Mouse (Mus musculus): Measurements from ENCODE around the gene Aff3.

Aff3 gene

DNA sequence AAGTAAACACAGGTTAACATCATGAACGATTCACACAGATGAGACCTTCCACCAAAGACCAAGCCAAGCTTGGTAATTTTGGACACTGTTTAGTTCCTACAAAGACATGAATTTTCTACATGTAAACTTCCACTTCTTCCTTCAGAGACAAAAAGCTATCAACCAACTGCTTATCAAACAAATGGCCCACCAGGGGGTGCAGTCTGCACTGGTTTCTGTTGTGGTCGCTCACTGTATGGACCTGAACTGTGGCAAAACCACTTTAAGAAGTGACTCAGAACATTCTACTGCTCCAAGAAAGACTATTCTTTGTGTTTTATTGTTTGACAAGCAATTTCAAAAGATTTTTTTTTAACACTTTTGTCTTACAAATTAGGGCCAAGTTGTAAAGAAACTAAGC lies 271.8 kb downstream of the Aff3 start:
- peak; percentile 78 for DNase-seq (ENCODE audit: low read depth)

DNA sequence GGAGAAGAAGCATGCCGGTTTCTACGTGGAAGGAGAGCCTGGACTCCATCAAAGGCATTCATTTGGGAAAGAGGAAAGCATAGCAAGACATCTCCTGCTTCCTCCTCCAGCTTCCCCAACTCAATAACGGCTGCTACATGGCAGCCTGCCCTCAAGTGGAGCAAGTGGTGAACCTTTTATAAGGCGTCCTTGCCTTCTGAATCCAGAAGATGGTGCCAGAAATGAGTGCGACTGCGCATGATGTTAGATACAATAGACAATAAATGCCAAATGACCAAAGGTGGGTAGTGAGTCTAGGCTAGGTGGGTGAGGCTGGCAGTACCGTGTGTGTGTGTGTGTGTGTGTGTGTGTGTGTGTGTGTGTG lies 273.9 kb downstream of the Aff3 start:
- no peak for DNase-seq (ENCODE audit: low read depth)

GRCm38 (mm10) chr1:38390235-38390885 lies 274.4 kb downstream of the Aff3 start:
- DNase-seq (ENCODE audit: low read depth): no peak

DNA sequence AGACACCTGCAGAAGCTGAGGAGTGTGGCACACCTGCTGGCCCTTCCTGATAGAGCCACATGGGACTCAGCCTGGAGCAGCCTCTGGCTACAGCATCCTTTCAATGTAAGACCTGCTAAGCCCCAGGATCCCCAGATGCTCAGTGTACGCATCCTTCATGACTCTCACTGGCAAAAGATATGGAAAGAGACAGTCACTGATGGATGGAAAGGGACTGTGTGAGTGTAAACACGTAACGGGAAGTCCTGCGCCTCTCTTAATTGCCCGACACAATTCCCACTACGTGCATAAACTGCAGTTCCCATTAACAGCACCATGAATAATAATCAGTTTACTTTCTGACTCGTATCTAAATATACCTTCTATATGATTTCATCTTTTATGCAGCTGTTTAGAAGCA lies 275.2 kb downstream of the Aff3 start:
- DNase-seq (ENCODE audit: low read depth): no peak

DNA sequence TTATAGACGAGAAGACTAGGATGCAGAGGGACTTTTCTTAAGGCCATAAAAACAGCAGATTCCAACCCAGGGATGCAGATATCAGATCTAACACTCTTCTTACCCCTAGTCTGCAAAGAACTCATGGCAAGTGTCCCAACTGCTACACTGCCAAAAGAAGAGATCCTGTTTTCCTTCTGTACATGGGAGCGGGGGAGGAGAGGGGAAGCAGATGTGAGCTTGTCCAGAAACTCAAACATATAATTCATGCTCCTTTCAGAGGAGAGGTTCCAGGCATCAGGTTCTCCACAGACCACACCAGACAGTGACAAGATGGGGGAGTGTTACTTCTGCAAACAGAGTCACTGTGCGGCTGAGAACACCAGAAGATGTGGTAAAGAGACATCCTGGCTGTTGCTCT lies 276.3 kb downstream of the Aff3 start:
- no peak for DNase-seq (ENCODE audit: low read depth)

DNA sequence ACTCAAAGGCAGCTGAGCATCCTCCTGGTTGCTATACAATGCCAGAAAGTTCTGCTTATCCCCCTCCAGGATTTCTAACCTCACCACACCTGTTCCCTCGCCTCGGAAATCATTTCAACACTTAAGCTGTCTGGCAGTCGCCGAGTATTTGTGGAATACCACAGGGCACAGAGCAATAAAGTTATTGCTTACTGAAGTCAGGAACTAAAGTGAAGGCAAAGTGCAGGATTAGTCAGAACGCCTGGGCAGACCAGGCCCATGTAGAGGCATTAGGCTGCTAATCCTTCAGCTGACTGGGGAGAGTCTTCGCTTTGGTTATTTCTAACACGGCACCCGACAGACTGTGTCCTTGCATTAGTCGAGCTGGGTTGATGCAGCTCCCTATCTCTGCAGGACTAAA lies 277.3 kb downstream of the Aff3 start:
- no peak for DNase-seq (ENCODE audit: low read depth)

- no peak for DNase-seq (ENCODE audit: low read depth)
Measured at GRCm38 (mm10) chr1:38384457-38385121, 280.2 kb downstream of the Aff3 start.

DNA sequence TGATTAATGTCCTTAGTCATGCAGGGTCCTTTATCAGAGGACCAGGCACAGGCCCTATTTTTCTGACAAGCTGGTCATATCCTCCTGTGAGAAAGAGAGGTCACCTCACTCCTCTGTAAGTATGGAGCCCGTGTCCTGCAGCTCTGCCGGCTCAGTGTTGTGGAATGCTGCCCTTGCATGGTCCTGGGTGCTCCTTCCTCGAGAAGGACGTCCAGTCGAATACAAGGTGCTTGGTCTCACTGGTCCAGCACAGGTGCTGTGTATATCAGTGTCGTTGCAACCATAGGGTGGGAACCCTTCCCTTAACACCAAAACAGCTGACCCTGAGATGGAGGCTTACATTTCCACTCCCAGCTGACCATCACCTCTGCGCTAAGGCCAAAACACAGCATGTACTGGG lies 280.7 kb downstream of the Aff3 start:
- DNase-seq (ENCODE audit: low read depth): no peak

- no peak for DNase-seq (ENCODE audit: low read depth)
Measured at GRCm38 (mm10) chr1:38382683-38383082, 282.1 kb downstream of the Aff3 start.

DNA sequence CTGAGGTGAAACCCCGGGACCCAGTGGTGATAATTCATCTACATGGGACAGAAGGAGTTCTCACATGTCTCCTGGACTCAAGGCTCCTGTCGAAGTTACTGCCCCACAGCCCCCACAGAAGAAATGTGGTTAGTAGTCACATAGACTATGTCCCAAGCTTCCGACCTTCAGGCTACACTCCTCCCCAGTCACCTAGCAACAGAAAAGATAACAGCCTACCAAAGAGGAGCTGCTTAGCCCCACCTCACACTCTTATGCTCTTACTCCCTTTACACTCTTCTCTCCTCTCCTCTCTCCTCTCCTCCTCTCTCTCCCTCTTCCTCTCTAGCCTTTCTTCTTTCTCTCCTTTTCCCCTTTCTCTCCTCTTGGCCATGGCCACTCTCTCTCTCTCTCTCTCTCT lies 286.8 kb downstream of the Aff3 start:
- no peak for DNase-seq (ENCODE audit: low read depth)

GRCm38 (mm10) chr1:38369166-38369565 lies 295.6 kb downstream of the Aff3 start:
- no peak for DNase-seq (ENCODE audit: low read depth)

DNA sequence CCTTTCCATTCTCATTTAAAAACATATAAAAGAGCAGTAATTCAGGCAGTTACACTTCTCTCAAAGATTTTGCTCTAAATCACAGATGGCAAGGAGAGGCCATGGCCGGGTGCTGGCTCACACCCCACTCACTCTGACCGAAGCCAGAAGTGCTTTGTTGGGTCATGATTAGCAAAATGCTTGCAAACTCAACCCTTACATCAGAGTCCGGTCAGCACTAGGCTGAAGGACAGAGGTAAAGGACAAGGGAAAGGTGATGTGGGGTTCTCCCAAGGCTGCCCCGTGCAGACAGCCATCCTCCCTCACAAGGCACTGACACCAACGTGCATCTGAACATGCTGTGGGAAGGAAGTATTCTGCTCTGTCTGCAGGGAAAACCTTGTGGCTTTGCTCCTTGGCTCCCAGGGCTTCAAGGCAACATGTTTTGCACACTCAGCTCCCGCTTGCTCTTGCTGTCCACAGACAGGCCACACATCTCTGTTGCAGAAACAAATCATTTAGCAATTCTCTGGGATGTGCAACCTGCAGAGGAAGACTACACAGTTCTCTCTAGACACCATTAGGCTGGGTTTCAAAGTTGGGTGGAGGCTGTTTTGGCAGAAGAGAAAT lies 296.6 kb downstream of the Aff3 start:
- DNase-seq (ENCODE audit: low read depth): no peak

DNA sequence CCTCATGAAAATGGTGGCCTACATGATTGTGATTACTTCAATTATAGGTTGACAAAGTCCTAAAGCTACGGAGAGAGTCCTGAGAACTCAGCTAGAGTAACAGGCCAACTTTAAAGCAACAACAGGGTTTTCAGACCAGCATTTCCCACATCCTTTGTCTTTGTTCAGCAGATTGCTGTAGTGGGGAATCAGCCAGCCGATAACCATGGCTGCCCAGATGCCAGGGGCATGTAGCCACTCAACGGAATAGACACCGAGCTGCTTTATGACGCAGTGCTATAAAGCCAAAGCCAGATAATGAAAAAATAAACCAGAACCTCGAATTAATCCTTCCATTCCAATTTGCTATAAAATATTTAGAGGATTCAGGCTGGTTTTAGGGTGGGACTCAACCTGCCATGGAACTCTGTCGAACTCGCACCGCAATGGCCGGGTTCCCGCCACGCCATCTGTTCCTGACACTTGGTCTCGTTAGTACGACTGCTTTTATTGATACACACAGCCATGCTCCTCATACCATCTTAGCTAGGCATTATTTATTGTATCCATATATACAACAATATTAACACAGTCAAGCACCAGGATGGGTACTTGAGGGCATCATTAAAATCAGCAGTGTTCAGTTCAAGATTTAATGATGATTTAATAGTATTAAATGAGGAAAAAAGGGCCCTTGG lies 297.2 kb downstream of the Aff3 start:
- DNase-seq (ENCODE audit: low read depth): no peak

- DNase-seq (ENCODE audit: low read depth): no peak
Measured at GRCm38 (mm10) chr1:38363856-38364255, 300.9 kb downstream of the Aff3 start.

GRCm38 (mm10) chr1:38362275-38362674 lies 302.5 kb downstream of the Aff3 start:
- DNase-seq (ENCODE audit: low read depth): no peak

- DNase-seq (ENCODE audit: low read depth): peak; percentile 49
Measured at GRCm38 (mm10) chr1:38358797-38359349, 305.9 kb downstream of the Aff3 start.

GRCm38 (mm10) chr1:38357933-38358796 lies 306.6 kb downstream of the Aff3 start:
- DNase-seq (ENCODE audit: low read depth): peak; percentile 88

DNA sequence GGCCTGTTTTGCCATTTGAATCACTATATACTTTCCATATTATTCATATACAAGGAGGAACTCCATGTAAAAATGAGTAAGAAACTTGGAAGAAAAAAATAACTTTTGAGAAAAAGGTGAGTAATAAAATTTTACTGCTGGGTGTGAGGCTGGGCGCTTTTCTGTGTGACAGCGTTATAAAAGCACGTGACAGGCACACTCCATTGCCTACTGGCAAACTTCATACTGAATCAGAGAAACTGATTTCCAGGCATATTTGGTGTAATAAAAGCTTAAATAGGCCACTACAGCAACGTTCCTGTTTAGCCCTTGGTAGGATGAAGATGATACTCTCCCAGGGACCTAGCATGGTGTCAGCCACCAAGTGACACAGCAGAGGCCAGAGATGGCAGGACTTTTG lies 310.2 kb downstream of the Aff3 start:
- DNase-seq (ENCODE audit: low read depth): no peak

DNA sequence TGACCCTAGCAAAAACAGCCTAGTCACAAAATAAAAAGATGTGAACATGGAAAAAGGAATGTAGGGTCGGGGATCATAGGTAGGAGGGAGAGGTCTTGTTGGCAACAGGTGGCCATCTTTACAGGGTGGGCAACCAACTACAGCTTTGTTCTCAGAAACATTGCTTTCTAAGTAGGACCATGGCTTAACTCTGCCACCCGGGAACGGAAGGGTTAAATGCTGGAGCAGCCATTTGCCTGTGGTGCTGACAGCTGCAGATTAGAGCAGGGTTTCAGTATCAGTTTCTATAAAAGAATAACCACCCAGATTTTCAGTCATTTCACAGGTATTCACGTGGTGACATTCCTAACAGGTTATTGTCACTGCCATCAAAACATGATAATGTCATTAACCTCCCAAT lies 317.4 kb downstream of the Aff3 start:
- no peak for DNase-seq (ENCODE audit: low read depth)

- peak; percentile 61 for DNase-seq (ENCODE audit: low read depth)
Measured at GRCm38 (mm10) chr1:38334206-38334605, 330.5 kb downstream of the Aff3 start.

- no peak for DNase-seq (ENCODE audit: low read depth)
Measured at GRCm38 (mm10) chr1:38332919-38333318, 331.8 kb downstream of the Aff3 start.

DNA sequence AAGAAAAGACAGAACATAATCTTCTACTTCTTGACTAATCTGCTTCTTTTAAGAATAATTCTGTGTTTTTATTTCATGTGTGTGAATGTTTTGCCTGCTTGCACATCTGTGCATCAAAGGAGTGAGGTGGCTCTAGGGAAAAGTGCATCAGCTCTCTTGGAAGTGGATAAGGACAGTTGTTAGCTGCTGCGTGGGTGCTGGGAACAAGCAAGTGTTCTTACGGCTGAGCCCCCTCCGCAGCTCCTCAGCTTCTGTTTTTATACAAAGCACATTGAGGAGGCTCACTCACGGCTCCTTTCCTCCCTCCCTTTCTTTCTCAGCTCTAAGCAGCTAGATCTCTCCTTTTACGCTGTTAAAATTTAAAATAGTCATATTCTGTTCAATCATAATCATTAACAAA lies 340.5 kb downstream of the Aff3 start:
- DNase-seq (ENCODE audit: low read depth): no peak
